Mouse (Mus musculus) urinary bladder, postnatal 10 days (tissue): Measurements from ENCODE around the gene Echdc3.
A peak's percentile ranks its signal among the peaks of the same experiment; 100 is the strongest.

ENCODE experiments used
- DNase-seq: peaks from one replicate; pipeline ENCODE4 v3.0.0; 2022; ENCODE audit warnings: low spot score

Gene Echdc3

DNA sequence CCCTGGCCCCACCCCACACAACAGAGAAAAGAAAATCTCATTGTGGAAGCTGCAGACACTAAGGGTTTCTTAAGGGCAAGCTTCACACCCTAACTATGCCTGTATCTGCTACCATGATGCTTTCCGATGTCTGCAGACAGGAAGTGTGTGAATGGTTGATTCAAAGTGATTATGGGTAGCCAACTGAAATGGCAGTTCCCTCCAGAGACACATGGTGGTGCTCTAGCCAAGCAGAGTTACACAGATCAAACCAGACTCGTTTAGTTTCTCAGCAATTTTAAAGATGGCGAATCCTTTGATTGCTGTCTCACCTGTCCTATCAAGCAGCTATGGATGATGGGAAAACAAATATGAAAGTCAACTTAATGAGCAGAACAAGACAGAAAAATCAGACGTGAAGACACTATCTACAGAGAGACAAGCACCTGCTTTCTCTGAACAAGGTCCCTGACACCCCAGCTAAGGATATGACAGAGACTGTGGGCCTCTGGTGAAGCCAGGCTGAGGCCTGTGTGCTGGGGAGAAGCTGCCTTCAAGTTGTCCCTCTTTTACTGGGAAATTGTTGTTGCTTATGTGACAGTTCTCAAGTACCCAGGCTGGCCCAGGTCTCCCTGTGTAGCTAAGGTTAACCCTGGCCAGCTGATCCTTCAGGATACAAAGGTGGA, 7.4 kb upstream of the Echdc3 start:
- DNase-seq = peak; percentile 42

DNA sequence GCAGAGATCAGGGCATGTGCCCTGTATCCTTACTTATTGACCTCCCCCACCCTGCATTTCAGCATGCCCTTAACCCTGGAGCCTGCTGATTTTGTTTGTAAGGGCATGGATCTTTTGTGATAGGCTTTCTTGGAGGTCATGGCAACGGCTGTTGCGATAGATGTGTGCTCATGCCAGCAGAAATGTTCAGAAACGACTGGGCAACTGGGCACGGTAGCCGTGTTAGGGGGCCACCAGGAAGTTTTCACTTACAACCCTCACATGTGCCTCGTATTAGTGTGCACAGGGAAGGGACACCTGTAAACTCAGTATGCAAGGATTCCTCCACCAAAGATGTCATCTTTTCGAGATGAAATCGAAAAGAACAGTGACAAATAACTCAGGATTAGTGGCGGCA, 508 bp downstream of the Echdc3 start:
- DNase-seq = no peak

DNA sequence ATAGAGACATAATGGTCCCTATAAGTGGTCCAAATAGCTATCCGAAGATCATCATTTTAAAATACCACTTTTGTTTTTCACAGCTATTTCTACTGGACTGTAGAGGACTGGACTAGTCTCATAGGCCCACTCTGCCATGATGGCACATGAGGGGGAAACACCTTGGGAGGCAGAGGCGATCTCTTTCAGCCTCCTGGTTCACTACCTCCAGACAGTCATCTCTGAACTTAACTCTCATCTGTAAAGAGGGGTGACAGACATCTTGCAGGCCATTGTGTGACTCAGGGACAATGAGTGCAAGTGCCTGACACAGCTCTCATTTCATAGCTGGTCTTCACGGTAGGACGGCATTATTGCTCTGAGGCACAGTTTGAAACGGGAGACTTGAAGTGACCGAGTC, 2.0 kb downstream of the Echdc3 start:
- no peak for DNase-seq

DNA sequence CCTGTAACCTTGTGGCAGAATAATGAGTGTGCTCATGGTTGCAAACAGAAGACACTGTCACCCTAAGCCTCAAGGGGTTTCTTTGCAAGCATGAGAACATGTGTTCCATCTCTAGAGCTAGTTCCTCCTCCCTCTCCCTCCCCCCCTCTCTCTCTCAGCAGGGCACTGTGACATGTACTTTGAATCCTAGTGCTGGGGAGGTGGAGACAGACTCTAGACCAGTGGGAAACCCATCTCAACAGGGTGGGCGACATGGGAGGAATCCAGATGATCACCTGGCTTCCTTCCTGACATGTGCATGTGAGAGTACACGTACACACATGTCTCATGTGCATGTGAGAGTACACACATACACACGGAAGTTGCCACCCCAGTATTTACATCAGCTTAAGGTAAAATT, 3.1 kb downstream of the Echdc3 start:
- no peak for DNase-seq

DNA sequence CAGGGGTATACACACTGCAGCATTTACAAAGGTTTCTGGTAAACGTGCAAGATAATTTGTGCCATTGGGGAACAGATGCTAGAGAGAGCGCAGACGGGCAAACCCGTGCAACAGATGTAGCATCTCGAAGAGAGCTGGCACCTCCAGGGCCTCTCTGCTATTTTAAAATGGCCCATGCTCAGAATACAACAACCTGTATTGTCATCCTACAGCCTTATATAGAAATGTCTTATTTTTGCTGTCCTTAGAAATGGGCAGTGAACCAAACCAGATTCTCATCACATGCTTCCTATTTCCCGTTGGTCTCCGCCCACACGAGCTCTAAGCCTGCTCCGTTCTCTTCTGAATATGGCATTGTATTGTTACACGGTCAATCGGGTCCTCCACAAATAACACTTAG, 3.7 kb downstream of the Echdc3 start:
- no peak for DNase-seq

DNA sequence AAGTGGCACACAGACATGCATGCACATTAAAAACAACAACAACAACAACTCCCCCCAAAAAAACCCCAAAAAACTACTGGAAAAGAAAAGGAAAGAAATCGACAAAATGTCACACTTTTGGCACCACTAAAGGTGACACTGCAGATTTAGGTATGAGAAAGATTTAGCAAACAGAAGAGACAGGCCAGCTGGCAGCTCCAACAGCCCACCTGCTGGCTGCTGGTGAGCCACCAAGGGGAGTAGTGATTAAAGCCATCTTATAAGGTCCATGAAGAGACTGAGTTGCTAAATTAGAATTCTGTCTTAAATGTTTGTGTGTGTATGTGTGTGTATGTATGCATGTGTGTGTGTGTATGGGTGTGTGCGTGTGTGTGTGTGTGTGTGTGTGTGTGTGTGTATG, 5.1 kb downstream of the Echdc3 start:
- no peak for DNase-seq

DNA sequence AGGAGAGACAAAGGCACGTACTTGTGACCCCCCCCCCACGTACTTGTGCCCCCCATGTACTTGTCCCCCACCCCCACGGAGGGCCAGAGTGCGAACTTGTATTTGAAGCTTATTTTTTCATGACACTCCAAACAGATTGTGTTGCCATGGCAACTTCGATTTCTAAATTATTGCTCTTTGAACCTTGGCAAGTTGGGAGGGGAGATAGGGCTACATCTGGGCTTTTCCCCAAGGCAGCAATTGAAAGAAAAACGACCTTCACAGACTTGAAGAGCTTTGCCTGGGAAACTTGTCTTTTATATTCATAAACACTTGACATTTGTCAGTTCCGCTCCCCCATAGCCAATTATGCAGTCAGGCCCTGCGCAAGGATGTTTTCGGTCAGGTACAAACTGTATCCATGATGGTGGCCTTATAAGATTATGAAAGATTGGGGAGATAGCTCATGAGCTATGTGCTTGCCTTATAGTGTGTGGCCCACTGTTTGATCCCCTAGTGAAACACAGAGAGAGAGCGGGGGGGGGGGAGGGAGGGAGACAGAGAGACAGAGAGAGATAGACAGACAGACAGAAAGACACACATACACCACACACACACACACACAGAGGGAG, 16.4 kb downstream of the Echdc3 start:
- no peak for DNase-seq

DNA sequence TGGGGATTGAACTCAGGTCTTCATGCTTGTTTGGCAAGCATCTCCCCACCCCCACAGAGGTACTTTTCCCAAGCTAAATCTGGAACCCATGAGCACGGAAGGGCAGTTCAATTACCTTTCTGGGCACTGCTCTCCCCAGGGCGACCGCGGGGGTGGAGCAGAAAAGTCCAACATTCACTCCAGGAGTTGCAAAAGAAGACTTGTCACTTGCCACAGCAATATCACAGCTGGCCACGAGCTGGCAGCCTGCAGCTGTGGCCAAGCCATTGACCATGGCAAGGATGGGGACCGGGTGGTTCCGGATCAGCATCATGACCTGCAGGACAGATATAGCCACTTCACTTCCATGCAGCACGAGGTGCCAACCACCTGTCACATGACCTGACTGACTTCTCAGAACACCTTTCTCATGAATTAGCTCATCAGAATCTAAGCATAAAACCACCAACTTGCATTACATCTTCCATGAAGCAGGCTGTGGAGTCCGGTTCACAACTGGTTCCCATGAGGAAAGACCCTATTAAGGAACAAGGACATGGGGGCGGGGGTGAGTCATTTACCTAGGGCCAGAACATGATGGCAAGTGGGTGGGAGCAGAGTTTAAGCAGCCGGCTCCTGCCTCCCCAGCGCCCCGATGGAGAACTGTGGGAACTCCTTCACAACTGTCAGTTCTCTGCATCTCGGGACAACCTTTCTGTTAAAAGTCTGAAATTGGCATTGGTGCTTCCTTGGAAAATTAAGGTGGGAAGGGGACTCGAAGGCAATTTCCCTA, 17.2 kb downstream of the Echdc3 start:
- no peak for DNase-seq

DNA sequence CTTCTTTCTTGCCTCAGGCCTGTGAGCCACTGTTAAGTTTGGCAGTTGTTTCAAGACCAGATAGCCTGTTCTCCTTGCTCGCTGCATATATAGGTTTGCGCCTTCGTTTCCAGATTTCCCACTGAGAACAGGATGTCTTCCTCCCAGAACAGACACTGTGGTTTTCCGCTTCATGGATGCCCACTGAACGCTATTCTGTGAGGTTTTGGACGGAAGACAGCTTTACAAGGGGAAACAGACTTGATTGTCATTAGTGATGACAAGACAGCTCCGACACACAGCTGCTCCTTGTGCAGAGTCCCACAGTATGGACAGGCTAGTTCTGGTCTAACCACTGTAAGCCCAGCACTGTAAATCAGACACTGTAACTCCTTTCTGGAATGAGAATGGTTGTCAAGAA, 18.3 kb downstream of the Echdc3 start:
- DNase-seq = no peak

DNA sequence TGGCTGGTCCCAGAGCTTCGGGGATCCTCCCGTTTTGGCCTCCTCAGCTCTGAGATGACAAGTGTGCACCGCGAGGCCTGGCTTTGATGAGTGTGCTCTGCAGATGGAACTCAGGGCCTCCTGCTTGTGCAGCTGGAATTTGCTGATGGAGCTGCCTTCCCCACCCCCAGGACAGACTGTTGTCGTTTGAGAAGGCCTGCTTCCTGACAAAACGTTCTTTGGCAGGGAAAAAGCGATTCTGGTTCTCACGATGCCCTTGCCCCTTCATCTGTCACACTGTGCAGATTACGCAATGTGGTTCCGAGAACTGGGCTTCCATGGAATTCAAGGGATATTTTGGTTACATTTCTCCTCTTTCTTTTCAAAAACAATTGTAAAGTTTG, 19.3 kb downstream of the Echdc3 start:
- DNase-seq = no peak

DNA sequence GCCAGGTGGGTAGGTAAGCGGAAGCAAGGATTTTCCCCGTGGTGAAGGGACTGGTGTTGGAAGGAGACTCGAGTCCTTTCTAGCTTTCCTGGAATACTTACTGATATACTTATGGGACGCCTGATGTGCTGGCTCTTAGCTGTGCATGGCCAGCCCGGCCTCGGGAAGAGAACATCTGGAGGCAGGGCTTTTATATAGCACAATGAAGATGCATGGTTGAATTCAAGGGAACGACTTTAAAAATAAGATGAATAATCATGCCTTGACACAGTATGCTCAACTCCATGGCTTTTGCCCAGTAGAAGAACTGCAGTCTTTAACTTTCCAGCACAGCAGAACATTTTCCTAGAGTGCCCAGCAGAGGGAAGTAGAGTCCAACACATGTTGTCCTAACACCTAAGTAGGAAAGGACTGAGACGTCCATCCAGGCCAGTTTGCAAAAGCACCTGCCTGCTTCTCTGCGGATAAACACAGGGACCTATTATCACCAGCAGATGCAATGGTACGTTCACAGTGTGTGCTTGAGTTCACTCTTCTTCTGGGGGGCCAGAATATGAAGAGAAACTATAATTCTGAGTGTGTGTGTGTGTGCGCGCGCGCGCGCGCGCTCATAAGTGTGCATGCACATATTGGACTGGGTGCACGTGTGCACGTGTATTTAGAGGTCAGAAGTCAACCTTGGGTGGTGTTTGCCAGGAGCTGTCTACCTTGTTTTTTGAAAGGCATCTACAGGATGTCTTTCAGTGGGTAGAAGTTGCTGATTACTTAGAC, 19.8 kb downstream of the Echdc3 start:
- DNase-seq = no peak

DNA sequence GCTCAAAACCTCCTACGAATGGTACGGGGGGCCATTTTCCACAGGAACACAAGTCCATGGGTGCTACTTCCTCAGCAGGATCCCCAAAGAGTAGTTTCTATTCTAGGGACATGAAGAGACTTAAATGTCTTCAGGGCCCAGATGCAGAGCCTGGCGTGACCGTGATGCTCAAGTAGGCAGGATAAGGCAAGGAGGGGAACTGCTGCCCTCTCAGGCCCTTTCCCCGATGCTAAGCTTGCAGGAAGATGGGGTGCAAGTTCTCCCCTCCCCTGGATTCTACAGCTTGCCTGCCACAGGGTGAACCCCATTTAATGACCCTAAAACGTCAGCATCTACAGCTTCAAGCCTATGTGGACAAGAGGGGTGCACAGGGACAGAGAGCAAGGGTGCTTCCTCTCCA, 22.8 kb downstream of the Echdc3 start:
- DNase-seq = no peak

DNA sequence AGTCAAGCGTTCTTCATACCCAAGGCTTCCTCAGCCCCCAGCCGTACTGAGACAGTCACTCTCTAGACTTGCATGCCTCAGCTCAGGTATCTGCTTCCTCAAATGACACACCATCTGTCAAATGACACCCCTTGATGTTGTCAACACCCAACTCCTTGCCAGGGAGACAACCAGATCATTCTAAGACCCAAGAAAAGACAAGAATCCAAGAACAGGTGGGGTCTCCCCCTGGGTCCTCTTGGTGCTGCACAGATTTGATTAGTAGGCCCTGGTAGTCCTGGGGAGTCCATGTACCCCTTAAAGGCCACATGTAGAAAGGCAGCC, 23.2 kb downstream of the Echdc3 start:
- no peak for DNase-seq

DNA sequence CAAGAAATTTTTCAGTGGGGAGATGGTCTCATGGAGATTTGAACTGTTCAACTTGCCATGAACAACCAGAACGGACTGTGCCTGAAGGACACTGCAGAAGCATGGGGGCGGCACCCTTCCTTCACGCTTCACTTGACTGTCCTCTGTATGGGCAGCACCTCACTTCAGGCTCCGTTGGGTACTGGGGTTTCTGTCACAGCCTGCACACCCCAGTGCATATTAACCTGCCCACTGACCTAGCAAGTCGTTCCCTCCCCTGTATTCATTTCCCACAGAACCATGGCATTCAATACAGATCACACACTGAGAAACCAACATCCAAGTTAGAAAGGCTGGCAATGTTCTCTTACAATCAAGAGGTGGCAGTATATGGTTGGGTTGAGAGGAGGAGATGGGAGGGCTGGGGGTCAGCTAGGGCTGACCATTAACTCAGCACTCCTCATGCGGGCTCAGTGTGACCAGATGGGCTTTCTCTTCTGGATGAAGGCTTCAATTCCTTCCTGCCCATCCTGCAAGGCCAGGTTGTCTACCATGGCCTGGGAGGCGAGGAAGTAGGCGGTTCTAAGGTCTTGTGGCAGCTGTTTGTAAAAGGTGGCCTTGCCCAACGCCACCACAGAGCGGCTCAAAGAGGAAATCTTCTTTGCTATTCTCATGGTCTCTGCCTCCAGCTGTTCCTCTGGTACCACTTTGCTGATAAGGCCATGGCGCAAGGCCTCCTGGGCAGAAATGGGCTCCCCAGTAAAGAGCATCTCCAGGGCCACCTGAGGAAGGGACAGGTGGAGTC, 23.8 kb downstream of the Echdc3 start:
- DNase-seq = no peak

DNA sequence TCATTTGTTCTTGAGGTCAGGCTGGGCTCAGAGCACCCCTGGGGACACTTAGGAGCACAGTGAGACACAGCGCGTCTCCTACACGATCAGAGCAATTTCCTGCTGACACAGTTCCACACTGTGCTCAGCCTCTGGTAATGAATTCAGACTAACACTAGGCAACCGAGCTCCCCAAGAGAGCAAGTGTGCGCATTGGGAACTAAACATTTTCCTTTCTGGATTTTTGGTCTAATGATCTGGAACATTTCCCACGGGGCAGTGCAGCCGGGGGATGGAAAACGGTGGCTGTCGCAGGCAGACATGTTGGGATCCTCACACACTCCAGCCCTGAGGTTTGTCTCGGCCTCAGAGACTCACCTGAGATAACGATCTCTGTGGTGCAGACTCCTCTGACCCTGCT, 25.4 kb downstream of the Echdc3 start:
- DNase-seq = no peak

DNA sequence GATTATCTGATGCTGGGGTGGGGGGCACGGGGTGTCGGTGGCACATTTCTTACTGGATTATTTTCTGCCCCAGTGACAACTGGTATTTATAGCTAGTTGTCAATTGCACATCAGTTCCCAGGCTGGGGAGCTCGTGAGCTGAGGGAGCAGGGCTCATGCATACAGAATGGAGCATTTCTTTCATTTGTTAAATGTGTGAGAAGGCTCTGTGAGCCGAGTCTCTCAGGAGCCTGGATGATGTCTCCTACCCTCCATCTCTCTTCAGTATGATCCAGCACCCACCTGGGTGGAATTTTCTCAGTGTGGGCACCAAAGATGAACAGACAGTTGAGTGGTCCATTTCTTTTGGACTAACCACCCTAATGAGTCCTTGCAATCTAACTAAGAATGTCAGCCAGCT, 25.9 kb downstream of the Echdc3 start:
- DNase-seq = no peak

DNA sequence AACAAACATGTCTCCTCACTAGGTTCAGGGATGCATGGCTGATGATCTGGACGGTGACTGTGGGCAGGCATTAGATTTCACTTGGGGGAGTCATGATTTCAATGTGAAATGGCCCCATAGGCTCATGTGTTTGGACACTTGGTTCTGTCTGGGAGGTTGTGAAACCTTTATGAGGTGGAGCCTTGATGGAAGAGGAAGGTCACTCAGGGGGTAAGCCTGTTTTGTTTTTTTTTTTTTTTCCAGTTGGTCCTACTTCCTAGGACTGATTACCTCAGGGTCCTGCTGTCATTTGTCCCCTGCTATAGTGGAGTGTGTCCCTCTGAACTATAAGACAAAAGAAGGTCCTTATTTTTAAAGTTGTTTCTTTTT, 33.1 kb downstream of the Echdc3 start:
- no peak for DNase-seq

DNA sequence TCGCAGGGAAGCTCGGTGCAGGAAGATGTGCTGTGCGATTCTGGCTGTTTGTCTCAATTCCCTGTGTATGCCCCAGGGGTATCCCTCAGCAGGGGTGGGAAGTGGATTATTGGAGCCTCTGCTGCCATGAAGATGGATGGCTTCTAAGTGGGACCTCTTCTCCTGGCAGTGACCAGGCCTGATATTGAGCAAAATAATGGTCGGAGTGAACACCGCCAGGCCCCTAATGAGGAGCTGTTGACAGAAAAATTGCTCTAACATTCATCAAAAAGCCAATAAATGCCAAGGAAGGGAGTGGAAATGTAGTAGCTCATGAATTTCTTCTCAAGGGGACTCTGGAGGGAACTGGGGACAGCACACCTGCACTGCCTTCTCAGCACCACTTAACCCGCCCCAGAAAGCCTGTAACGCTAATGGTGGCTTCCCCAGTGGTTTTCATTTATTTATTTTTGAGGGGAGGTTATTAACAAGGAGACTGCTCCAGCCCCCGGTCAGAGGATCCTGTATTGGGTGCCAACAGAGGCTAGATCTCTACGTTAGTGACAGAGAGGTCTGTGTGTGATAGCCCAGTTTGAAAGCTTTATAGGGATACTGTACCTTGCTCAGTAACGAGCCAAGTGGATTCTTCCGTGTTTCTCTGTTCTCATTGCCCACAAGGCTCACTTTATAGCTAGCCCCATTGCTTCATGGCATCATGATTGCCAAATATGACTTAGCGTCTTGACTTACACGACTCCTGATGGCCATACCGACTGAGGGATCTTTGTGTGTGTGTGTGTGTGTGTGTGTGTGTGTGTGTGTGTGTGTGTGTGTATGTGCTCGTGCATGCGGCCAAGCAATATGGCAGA, 33.7 kb downstream of the Echdc3 start:
- DNase-seq = no peak

DNA sequence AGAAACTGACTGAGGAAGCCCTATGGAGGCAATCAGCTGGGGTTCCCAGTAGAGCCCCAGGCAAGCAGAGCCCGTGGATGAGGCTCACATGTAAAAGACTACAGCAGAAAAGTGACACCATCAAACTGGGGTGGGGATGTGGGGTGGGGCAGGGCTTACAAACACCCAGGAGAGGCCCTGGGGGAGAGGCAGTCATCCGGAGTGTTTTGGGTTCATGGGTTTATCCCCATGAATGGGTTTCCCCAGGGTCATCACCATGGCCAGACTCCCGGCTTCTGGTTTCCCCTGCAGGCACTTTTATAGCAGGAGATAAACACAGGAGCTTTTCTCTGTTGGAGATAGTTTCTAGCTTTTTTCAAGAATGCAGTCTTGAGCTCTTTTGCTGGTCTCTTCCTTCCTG, 39.8 kb downstream of the Echdc3 start:
- no peak for DNase-seq

DNA sequence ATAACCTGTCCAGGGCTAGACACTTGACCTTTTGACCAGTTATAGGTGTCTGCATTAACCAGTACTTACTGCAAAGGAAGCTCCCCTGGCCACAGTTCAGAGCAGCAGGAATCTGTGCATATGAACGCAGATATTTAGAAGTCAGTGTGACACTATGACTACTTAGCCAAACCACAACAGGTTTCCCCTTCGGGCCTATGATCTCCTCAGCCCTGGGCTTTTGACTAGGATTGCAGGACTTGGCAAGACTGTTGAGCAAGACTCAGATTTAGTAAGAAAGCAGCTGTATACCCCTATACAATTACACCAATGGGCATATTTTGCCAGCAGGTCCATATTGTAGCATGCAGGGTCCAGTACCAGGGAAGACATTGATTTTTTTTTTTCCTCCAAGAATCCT, 44.3 kb downstream of the Echdc3 start:
- no peak for DNase-seq

DNA sequence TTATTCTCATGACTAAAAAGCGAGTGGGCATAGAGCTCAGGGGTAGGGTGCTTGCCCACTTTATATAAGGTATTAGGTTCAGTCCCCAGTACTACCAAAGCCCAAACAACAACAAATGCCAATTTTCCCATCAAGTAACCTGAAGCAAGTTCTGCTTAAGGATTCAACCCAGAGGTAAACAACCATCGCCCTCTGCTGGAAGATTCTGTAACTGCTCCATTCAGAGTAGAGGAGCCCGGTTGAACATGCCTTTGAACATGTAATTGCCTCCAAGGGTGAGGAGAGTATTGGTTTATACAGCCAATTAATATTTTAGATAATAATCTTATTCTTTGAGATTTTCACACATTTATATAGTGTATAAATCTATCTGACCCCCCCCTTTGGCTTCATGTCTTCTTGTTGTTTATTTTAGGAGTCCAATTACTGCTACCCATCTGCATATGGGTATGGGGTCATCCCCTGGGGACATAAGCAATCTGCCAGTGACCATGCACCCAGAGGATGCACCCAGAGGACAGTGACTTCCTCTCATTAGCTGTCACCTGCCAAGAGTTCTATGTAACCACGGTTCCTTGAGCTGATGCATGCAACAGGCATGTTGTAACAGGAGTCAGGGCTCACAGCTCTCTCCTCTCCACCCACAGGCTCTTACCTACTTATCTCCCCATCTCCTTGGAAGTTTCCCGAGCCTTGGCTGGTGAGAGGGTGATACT, 44.8 kb downstream of the Echdc3 start:
- DNase-seq = peak; percentile 30
